Mouse (Mus musculus): ENCODE results near the gene Pde4b.

GRCm38 (mm10) chr4:102579051-102579450 is 491.7 kb downstream of the Pde4b start:
- TF ChIP-seq CTCF (IDR thresholded peaks at IDR 0.05; ENCODE audit: low read depth, low read length) (no peak), POLR2A (IDR thresholded peaks at IDR 0.05; ENCODE audit: borderline replicate concordance, low read depth, low read length) (no peak)

Data from bone marrow macrophage, adult 2 months (primary cell).